Mouse (Mus musculus) kidney, postnatal 25 days (tissue): ENCODE data around the gene Mypn.
A peak's percentile ranks its signal among the peaks of the same experiment; 100 is the strongest.

Experiments
- DNase-seq, 2 experiments: peaks; one replicate each; pipeline ENCODE4 v3.0.0; 2021; ENCODE audit warnings: mixed read lengths in 2 of 2

The Mypn gene

GRCm38 (mm10) chr10:63203728-63204127, at the start of gene Mypn:
Gene Mypn (minus strand): TSS chr10:63203952.
- DNase-seq, result no peak

GRCm38 (mm10) chr10:63248421-63248820, 44.7 kb upstream of the Mypn start:
- DNase-seq, result no peak

- DNase-seq, result no peak
Measured at GRCm38 (mm10) chr10:63247457-63247856, 43.7 kb upstream of the Mypn start.

- DNase-seq, result no peak
Measured at GRCm38 (mm10) chr10:63245846-63246245, 42.1 kb upstream of the Mypn start.

GRCm38 (mm10) chr10:63244746-63245145, 41.0 kb upstream of the Mypn start:
- DNase-seq, result peak; percentile 26 to 52

DNA sequence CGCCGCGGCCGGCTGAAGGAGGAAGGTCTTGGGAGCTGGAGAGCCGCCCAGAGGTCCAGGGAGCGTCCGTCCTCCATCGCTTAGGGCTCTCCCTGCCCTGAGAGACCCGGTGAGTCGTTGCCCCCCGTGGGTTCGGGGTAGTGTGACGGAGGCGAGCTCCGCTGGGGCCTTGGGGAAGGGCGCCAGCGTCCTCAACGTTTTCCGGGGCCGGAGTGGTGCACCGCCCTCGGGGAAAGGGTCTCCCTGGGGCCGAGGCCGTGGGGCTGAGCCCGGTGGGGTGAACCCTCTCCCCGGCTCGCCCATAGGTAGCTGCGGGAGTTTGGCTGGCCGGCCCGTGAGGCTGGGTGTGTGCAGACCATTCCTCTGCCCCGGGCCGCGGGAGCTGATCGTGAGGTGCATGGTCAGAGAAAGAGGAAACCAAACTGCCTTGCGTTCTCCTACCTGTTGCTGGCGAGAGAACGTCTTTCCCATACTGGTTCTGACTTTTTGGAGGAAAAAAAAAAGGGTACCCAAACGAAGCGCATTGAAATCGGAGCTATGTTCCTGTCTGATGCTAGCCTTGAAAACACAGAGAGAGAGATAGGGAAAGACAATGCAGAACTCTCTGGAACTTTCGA, 40.4 kb upstream of the Mypn start:
- DNase-seq, result peak in 1 of 2 experiments; percentile 40

DNA sequence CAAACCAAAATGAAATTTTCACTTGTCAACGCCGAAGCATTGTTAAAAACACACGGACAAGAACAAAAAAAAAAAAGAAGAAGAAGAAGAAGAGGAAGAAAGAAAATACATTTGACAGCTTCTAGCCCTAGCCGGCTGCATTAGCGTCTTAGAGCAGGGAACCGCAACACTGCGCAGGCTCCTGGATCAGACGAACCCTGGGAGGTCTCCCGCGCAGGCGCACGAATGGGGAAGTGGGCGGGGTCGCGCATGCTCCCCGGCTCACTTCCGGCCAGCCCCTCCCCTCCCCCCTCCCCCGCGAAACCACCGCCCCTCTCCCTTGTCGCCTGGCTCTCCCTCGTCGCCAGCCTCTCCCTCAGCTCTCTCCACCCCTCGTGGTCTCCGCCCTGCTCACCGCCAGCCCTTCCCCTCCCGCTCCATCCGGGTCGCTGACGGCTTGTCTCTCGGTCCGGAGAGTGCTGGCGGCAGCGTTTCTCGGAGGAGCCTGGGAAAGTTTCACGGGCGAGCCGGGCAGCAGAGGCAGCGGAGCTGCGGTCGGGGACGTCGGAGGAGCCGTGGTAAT, 39.8 kb upstream of the Mypn start, which contains the start of gene Herc4:
Gene Herc4 (plus strand): TSS at position 318 of the 562 bp plus-strand sequence.
- DNase-seq, result peak; percentile 96 to 98

DNA sequence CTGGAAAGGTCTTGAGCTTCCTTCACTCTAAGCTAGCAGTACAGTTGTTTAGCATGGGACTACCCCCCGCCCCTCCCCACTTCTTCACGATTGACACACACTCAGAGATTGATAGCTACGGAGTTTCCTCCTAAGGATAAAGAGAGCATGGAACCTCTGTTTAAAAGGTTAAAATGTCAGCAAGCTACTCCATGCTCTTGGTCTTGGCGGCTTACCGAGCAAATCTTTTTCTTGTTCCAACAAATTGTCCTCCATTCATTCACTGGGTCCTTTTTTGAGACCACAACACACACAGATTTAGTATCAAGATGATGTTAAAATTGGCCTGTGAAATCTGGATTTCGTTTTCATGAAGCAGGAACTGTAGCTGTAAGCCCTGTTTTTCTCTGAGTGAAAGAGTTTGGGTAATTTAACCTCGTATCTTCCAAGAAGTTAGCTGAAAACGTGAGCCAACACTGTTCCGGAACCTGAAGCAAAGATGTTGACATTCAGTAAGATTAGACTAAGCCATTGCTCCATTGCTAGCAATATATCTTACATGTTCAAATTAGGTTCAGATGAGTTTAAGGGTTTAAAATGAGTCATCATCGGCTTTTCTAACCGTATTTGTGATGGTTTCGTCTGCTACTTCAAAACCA, 39.2 kb upstream of the Mypn start:
- DNase-seq, result no peak

GRCm38 (mm10) chr10:63240868-63241271, 37.1 kb upstream of the Mypn start:
- no peak for DNase-seq

GRCm38 (mm10) chr10:63239848-63240247, 36.1 kb upstream of the Mypn start:
- no peak for DNase-seq

- no peak for DNase-seq
Measured at GRCm38 (mm10) chr10:63238090-63238489, 34.3 kb upstream of the Mypn start.

GRCm38 (mm10) chr10:63237206-63237605, 33.5 kb upstream of the Mypn start:
- no peak for DNase-seq

GRCm38 (mm10) chr10:63236663-63237062, 32.9 kb upstream of the Mypn start:
- DNase-seq, result no peak

DNA sequence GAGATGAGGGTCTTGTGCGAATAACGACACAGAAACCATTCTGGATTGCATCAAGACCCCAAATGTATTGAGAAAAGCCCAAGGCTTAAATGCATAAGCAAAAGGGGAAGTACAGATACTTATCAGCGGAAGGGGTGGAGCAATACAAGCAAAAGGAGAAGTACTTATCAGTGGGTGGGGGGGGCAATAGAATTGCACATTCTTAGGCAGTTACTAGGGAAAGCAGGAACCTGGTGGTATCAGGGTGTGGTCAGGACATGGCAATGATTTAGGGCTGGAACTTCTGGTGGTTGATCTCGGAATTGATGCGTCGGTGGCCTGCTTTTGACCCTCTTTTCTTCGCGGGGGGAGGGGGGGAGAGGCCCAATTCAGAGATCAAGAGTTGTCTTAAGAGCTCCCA, 32.1 kb upstream of the Mypn start:
- DNase-seq, result no peak

DNA sequence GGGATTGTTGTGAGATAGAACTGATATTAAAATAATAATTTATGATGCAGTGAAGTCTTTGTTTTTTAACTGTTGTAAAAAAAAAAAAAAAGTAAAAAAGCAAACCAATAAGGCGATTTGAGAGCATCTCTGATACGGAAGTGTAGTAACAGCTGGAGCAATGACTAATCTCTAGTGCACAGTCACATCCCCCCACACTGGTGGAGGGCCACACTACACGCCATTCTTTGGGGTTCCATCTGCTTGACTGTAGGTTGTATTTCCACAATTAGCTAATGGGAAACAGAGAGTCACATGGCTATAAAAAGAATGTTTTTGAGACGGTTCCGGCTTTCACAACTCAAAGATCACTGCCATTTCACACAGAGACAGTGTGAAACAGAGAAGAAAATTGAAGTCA, 30.4 kb upstream of the Mypn start:
- DNase-seq, result no peak

GRCm38 (mm10) chr10:63231630-63232029, 27.9 kb upstream of the Mypn start:
- DNase-seq, result no peak

- no peak for DNase-seq
Measured at GRCm38 (mm10) chr10:63230854-63231253, 27.1 kb upstream of the Mypn start.

DNA sequence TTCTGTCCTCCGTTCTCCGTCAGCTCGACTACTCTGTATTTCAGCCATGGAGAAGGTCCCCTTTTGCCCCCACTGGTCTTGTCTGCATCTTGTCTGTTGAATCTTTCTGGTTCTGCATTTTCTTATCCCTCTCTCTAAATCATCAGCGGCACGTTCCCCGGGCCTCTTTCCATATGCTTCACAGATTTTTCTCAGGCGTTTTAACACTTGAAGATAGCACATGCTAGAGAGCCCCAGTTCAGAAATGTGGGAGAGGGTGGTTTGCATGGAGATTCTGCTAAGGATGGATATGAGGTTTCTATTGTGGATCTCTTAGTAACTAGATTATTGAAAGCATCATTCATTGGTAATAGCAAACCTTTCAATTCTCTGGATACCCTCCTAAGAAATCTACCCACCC, 26.5 kb upstream of the Mypn start:
- DNase-seq, result no peak

DNA sequence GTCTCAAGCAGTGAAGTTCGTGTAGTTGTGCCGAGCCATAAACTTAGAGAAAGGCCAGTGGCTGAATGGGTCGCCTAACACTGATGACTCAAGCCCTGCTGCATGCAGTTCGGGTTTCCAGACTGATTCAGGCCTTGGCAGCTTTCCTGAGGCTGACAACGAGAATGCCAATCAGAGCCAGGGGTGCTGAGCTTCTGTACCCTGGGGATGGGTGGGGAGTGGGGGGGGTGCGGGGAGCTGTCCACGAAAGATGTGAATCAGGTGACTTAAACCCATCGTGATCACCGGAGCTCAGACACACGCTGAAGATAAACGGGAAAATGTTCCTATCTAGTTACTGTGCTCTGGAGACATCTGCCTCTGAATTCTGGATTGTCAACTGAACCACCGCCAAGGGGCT, 20.6 kb upstream of the Mypn start:
- DNase-seq, result no peak

GRCm38 (mm10) chr10:63221081-63221783, 17.5 kb upstream of the Mypn start:
- peak in 1 of 2 experiments; percentile 18 for DNase-seq

DNA sequence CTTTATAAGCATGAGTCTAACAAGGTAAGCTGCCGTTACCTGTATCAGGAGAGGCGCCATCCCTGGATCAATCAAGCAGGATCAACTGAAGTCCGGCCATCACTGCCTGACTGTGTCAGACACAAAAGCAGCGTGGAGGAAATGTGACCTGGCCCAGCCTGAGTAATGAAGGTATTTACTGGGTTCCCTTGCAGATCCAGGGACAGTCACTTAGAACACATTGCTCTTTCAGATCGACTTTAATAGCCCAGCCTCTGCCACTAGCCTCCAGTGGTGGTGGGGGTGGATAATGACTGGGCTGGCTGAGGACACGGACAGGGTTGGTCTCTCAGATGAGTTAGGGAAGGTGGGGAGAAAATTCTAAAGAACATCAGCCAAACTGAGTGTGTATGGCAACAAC, 5.1 kb upstream of the Mypn start:
- DNase-seq, result no peak

DNA sequence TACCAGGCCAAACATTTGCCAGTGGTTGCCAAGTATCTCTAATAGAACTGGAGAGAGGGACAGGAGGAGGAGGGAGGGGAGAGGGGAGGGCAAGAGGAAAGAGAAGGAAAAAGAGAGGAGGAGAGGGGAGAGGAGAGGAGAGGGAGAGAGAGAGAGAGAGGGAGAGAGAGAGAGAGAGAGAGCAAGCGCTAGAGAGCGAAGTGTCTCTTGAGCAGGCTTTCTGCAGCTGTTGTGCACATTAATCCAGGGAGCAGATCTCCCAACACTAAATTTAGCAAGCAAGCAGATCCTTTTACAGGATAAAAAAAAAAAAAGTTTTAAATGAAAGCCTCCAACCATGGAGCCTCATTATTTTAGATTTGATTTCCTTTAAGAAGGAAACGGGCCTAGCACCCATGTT, 750 bp downstream of the Mypn start:
- no peak for DNase-seq

- no peak for DNase-seq
Measured at GRCm38 (mm10) chr10:63201534-63201933, 2.2 kb downstream of the Mypn start.

- no peak for DNase-seq
Measured at GRCm38 (mm10) chr10:63199008-63199407, 4.7 kb downstream of the Mypn start.
